Mouse (Mus musculus) right cerebral cortex, postnatal 10 days (tissue): ENCODE data around the gene Dnajc30.
A peak's percentile ranks its signal among the peaks of the same experiment; 100 is the strongest.
"Not testable (repeated sequence)": the region's sequence is repeated elsewhere in the genome, so short reads cannot be mapped to it uniquely, and the experiment has no call there.

Experiments
- DNase-seq, 2 experiments: peaks; one replicate each; pipeline ENCODE4 v3.0.0; 2021; ENCODE audit warnings: low spot score in 2 of 2

Gene Dnajc30

DNA sequence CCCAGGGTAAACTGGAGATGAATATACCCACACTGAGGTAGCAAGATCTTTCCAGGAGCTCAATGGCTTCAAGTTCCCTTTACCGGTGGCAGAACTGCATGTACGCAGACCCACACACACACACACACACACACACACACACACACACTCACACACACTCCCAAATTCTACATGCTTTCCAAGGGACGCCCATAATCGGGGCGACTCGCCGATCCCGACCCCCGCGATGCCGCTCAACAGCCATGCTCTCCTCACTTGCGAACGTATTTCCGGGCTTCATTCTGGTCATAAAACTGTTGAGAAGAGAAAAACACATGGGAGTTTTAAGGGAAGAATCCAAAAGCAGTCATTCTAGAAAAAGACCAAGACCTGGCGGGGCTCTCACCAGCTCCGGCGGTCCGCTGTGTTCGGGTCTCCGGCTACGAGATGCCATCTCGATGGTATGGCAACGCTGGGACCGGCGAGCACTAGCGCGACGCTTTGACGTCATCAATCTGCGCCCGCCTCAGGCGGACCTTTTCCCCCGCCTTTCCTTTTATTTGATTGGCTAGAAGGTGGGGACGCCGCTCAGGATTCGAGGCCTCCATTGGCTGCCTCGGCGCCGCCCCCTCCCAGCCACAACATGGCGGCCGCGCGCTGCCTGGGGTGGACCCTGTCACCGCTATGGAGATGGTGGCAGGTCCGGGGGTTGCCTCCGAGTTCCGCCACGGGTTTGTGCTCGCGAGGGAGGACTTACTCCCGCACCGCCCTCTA is at the start of gene Dnajc30:
Gene Dnajc30, plus strand, starts transcription at position 574 of the 753 bp plus-strand sequence.
- peak; percentile 99 for DNase-seq

DNA sequence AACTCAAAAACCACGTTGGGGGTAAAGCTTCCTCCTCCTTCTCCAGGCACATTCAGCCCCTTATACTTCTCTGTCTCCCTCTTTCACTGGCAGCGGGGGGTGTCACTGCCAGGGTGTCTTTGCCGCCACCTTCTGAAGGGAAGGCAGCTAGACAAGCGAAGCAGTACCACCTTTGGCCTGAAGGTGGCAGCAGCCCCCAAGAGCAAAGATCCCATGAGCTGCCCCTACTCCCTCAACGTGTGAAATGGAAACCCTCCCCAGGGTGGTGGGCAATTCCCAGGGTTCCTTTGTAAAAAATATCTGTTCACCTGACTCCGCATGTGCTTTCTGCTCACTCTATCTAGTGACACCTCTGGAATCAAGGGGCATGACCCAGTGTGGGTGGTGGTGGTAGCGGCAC is 48.5 kb upstream of the Dnajc30 start:
- DNase-seq, result peak; percentile 90 to 92

DNA sequence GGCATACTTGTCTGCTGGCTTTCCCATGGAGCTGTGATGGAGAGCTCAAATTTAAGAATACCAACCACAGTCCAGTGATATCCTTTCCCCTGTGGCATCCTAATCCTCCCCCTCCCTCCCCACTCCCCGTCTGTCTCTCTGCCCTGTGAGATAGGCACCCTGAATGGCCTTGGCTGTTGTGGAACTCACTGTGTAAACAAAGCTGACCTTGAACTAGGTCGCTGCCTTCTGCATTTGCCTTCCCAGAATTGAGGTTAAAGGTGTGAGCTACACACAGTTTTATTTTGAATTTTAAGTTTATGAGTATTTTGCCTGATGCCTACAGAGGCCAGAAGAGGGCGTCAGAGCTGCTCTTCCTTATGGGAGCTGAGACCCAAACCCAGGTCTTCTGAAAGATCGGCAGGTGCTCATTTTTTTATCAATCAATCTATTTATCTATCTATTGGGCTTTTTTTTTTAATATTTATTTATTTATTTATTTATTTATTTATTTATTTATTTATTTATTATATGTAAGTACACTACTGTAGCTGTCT is 47.7 kb upstream of the Dnajc30 start:
- DNase-seq, result no peak

DNA sequence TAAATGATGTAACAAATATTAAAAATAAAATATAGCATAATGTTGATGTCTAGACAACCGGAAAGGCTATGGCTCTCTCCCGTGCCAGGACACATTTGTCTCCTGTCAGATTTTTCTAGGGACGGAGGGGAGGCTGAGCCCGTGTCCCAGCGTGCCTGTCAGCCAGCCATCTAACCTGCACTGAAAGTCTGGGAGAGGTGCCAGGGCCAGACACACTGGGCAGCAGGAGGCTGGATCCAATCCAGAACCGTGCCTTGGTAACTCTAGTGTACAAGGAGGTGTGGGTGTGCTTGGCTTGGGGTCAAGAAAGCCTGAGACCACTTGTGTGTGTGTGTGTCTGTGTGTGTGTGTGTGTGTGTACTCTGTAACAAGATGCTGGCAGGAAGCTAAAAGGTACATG is 42.2 kb upstream of the Dnajc30 start:
- peak; percentile 72 to 79 for DNase-seq

DNA sequence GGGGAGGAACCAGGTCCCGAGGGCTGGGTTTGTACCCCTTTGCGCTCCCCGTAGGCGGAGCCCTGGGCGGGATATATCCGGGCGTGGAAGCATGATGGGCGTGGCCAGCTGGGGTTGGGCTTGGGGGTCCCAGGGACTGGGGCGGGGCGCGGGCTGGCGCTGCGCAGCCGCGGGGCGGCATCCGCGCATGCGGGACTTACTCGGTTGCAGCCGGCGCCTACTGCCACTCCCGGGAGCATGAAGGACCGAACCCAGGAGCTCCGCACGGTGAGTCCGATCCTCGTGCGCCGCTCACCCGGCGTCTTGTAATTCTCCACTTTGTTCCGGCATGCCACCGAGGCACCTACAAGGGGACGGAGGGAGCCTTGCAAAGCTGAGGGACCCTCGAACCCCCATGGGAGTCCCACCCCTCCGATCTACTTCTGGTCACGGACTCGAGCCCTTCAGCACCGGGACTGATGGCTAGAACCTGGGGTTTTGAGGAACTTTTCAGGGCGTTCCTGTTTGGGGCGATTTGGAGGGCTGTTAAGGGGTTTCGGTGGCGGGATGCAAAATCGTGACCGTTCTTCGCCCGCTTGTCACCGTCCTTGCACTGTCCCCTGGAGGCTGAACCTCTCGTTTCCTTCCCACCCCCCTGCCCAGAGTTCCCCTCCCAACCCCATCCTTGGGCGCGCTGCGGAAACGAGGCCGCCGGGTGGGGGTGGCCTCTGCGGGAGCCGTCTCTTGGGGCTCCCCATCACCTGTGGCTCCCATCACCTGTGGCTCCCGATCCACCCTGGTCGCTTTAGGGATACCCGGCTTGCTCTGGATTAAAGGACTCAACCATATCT is 40.4 kb upstream of the Dnajc30 start, which contains the start of gene Stx1a:
Gene Stx1a, plus strand, starts transcription at position 139 of the 830 bp plus-strand sequence.
- peak; percentile 93 for DNase-seq

DNA sequence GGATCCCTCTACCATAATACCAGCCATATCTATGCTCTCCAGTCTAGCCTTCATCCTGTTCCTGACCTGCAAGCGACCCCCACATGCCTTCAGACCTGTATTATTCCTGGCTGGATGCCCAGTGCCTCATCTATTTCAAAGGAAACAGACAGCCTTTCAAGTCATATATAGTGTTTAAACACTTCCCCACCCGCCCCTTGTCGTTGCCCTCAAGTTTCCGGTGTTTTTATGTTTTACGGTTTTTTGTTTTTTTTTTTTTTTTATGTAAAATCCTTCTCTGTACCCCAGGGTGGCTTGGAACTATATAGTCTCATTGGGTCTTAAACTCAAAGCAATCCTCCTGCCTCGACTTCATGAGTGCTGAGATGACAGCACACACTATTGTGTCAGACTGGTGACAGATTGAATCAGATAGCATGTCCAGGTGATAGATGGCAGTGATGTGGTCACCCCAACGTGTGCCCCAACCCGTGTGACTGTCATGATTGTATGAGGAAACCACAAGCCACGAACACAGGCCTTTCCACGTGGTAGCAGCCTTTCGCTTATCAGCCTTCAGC is 39.3 kb upstream of the Dnajc30 start:
- peak; percentile 39 to 55 for DNase-seq

DNA sequence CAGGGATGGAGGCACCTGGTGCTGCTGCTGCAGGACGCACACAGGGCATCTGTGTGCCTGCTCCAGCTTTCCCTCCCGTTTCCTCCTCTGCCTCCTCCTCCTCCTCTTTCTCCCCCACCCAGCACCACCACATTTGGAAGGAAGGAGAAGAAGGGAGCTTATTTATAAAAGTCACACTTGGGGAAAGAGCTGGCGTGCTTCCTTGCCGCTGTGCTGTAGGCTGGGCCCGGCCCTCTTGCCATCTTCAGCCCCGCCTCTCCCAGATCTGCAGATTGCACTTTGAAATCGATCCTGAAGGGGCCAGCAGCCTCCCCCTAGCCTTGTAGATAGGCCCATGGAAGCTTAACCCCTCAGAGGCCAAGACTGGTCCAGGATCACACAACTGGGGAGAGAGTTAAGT is 38.1 kb upstream of the Dnajc30 start:
- DNase-seq, result peak; percentile 70 to 81

DNA sequence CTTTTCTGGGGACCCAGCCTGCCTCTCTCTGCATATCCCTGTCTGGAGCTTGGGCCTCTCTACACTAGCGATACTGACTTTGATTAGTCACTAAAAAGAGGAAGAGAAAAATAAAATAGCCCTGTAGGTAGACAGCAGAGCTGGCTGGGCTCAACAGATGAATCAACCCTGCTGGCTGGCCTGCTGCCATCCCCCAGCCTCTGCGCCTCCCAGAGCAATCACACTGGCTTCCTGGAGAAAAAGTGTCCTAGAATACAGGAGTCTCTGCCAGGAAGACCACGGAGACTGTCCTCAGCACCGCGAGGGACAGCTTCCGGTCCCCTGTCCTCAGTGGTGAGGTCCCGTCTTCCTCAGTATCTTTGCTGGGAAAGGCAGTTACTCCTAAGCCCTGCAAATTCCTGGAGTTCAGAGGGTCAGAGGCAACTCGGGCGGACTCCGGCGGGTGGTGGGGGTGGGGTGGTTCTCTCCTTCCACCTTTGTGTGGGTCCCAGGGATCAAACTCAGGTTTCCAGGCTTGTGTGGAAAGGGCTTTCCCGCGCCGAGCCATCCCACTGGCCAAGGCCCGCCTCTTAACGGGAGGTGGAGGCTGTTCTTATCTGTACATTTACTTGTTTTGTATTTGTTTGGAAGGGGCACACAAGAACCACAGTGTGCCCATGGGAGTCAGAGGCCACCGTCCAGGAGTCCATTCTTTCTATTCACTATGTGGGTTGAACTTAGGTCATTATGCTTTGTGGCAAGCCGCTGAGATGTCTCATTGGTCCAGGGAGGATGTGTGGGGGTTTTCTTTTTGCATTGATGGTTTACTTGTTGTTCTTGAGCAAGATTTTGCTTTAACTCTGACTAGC is 34.8 kb upstream of the Dnajc30 start:
- peak in 1 of 2 experiments; percentile 73 for DNase-seq

DNA sequence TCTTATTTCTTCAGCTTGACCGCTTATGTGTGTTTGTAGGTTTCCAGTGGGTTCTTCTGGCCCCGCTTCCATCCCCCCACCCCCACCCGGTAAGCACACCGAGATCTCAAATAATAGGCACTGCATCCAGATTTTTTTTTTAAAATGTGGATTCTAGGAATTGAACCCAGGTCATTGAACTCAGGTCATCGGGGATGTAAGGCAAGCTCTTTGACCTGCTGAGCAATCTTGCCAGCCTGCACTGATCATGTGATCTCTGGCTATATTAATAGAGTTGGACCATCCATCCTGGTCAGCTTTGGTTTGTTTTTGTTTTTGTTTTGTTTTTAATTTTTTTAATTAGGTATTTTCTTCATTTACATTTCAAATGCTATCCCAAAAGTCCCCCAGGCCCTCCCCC is 31.4 kb upstream of the Dnajc30 start:
- no peak for DNase-seq

DNA sequence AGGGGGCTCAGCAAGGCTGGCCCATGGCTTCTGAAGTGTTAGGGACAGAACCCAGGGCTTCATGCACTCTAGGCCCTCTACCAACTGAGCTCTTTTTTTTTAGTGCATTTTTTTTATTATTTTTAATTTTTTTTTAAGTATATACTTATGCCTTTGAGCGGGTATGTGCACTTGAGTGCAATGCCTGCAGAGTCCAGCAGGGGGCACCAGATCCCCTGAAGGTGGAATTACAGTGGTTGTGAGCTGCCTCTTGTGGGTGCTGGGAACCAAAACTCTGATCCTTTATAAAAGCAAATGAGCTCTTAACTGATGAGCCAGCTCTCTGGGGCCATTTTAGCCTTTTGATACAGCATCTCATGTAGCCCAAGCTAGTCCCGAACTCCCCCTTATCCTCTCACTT is 29.4 kb upstream of the Dnajc30 start:
- no peak for DNase-seq

DNA sequence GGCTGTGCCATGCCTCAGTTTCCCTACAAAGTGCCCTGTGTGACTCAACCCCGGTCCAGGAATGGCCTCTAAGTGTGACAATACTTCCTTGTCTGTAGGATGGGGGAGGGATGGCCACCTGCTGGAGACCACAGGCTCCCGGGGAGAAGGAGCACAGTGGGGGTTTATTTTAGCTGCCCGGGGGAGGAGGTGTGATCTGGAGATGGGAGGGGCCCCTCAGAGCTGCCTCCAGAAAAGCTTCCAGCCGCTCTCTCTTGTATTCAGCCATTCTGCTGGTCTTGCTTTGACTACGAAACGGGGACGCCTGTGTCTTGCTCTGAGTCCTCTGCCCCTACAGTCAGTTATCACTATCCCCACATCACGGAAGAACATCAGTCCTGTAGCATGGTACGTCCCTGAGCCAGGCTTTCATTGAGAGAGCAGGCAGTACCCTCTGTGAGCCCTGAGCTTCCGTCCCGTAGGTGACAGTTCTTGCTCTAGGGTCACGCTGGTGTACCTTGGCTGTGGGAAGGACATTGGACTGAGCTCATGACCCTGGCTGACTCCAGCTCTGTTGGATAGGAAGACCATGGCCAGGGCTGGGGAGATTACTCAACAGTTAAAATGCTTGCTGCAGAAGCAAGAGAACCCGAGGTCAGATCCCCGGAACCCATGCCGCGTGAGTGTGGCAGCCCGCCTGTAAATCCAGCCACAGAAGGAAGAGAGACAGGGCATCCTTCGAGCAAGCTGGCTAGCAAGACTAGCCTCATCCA is 28.2 kb upstream of the Dnajc30 start:
- peak; percentile 69 to 80 for DNase-seq

DNA sequence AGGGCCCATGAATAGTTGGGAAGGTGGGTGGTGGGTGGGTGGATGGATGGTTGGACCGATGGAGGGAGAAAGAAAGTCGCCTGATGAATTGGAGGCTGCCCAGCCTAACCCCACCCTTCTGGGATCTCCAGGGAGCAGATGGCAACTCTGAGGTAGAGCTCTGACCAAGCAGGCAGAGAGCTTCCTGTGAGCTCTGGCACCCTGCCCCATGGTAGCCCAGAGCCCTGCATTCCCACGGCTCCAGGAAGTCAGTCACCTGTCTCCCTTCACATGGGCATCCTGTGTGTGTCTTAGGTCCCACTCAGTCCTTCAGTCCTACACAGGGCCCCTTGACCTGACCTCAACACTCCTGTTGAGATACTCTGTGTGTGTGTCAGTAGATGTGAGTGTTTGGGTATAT is 26.1 kb upstream of the Dnajc30 start:
- DNase-seq, result no peak

DNA sequence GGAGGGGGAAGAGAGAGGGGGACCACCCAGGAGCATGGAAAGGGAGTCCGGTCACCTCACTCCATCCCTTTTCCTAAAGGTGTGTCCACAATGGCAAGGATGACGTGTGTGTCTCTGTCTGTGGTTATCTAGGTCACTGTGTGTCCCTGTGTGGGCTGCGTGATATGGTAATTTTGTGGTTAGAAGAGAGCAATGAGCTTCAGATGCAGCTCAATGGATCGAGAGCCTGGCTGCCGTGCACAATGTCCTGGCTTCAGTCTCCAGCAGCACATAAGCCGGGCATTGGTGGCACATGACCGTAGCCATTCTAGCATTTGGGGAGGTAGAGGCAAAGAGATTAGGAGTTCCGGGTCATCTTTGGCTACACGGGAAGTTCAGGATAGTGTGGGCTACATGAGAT is 24.5 kb upstream of the Dnajc30 start:
- DNase-seq, result no peak

DNA sequence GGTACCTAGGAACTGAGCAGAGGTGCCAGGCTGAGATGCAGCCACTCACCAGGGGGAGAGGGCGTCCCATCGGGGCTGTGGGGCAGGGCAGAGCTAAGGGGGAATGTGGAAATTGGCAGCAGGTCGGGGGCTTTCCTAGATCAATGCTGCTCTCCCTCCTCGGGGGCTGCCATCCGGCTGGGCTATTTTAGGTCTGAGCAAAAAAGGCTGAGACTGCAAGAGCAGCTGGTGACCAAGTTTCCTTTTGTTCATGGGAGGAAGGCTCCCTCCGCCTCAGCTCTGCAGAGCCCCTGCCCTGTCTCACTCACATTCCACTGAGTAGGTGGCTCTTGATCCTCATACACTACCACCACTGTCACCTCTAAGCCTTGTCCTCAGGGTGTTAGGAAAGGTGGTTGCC is 23.9 kb upstream of the Dnajc30 start:
- peak; percentile 62 to 81 for DNase-seq

DNA sequence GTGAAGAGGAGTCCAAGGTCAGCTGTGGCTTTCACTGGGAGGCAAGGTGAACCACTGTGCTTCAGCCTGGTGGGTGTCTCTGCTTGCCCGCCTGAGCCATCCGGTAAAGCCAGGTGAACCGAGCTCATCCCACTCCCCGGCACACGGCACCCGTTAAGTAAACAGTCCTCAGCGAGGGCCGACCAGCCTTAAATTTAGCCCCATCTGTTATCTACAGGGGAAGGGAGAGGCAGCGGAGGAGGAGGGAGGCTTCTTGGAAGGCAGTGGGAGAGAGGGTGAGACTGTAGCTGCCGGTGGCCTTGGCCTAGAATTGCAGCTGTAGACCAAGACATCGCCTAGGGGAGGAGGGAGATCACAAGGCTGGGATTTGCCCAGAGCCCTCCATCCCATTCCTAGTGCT is 23.2 kb upstream of the Dnajc30 start:
- peak in 1 of 2 experiments; percentile 60 for DNase-seq

DNA sequence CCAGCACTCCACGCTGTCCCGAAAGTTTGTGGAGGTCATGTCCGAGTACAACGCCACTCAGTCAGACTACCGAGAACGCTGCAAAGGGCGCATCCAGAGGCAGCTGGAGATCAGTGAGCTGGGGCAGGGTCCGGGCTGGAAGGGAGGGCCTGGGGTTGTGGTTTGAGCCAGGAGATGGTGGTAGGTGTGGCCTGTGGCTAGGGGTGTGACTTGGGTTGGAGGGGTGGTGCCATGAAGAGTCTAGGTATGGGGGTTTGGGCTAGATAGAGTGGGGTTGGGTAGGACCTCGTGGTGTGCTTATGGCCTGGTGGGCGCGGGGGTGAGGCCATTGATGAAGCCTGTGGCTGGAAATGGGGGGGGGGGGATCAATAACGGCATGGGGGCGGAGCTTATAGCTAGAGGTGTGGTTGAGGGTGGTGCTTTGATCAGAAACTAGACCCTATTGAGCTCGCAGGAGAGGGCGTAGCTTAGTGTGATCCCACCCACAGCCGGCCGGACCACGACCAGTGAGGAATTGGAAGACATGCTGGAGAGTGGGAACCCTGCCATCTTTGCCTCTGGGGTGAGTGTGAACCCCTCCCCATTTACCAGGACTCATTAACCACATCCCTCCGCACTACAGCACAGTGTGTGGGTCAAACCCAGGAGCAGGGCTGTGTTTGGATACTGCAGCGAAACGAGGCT is 21.8 kb upstream of the Dnajc30 start:
- DNase-seq, result no peak

DNA sequence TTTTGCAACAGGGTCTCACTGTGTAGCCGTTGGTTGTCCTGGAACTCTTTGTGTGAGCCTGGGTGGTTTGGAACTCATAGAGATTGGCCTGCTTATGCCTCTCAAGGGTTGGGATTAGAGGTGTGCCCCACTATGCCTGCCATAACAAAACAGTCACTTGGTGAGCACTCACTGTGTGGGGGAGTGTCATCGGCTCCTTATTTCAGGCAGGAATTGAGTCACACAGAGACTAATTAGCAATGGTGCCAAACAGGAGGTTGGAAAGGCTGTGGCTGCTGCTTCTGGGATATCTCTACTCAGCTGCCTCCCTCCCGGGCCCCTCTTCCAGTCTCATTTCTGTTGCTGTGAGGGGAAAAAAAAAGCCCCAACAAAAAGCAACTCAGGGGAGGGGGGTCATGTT is 19.4 kb upstream of the Dnajc30 start:
- no peak for DNase-seq

DNA sequence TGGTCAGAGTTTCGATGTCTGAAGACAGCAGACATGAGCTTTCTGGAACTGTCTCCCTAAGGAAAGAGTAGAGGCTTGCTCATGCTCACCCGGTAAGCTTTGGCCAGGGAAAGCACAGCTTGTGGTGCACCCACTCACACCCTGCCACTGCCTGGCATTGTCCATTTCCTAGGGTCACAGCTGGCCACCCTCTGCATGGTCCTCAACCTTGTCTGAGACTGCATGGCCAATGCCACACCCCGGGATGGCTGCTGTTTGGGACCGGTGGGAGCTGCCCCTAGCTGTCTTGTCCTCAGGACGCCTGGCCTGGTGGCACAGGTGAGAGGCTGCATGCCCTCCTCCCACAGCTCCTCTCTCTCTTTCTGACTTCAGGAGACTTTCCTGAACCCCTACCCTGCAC is 15.5 kb upstream of the Dnajc30 start:
- DNase-seq, result no peak

DNA sequence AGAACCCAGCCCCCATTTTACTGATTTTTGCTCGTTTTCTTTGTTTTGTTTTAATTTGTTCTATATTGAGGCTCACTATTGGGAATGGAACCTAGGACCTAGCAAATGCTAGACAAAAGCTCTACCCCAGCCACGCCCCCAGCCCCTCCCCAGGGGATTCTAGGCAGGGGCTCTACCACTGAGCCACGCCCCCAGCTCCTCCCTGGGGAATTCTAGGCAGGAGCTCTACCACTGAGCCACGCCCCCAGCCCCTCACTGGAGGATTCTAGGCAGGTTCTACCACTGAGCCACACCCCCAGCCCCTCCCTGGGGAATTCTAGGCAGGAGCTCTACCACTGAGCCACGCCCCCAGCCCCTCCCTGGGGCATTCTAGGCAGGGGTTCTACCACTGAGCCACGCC is 14.7 kb upstream of the Dnajc30 start:
- not testable (repeated sequence) for DNase-seq

DNA sequence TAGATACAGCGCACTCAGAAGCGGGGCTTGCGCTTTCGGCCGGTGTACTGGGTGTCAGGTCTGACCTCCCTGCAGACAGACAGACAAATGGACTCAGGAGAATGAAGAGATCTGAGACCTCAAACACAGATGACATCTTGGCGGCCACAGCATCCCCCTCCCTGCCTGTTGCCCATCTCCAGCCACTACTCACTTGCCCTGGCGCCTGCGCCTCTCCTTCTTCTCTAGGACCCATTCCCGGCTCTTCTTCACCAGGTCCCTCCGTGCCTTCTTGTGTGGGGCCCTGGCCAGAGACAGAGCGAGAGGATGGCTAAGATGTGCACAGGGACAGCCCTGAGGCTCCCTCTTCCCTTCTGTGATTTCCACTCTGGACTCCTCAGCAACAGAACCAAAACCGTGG is 10.6 kb upstream of the Dnajc30 start:
- DNase-seq, result no peak
